Mouse (Mus musculus): ENCODE measurements around the gene Aup1. TPM values are rescaled to one million over a fixed set of nuclear protein-coding genes. Genes with fewer than 3 reads are reported as not detected.

Gene Aup1
- total and polyA plus RNA-seq, 3 experiments = 259 to 500 TPM; not detected in 1

DNA sequence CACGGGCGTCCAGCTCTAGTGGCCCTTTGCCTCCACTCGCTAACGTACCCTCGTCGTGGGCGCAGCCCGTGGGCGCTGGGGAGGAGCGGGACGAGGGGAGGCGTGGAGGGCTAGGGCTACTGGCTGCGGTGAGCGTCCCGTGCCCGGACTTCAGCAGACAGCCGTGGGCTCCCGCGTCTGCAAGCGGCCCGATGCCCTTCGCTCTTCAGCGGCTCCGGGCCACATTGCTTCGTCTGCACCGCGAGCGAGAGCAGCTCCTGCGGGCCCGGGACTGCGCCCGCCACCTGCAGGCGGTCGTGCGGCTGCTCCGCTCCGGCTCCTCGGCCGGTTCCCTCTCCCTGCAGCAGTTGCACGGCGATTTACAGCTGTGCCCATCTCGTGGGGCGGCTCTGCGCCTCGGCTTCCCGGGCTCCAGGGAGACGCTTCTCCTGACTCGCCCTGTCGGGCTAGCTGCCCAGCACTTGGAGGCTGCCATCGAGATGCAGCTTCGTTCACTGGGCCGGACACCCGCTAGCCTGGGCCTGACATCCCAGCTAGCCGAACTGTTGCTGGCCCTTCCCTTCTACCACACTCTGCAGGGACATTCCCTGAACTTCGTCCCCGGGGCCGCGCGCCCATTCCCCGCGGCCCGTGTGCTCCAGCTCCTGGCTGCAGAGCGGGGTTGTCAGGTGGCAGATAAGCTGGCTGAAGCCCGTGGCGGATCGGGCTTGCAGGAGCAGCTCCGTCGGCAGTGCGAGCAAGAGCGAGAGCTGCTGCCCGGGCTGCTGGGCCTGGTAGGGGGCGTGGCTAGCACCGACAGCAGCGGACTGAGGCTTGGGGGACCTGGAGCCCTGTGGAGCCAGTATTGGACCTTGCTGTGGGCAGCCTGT, 47.6 kb downstream of the Aup1 start (continued):
- TF ChIP-seq POLR2AphosphoS2 (IDR thresholded peaks at IDR 0.05; ENCODE audit: low read length) (no peak; the same call in 1 of the 2 replicates), ZMIZ1 (IDR thresholded peaks at IDR 0.05; ENCODE audit: low read depth, low read length) (no peak), NRF1 (IDR thresholded peaks at IDR 0.05; ENCODE audit: insufficient read depth, low read depth, low read length, poor library complexity, severe bottlenecking) (no peak), BHLHE40 (IDR thresholded peaks at IDR 0.05; ENCODE audit: borderline replicate concordance, low read depth, low read length) (no peak), ELF1 (IDR thresholded peaks at IDR 0.05; ENCODE audit: low read depth, low read length) (no peak), KAT2A (conservative IDR thresholded peaks at IDR 0.05; ENCODE audit: low read depth, low read length) (no peak), HCFC1 (IDR thresholded peaks at IDR 0.05; ENCODE audit: low read depth, low read length) (0 out of 2 replicates have a peak, but pooled peaks have one; percentile 25)

DNA sequence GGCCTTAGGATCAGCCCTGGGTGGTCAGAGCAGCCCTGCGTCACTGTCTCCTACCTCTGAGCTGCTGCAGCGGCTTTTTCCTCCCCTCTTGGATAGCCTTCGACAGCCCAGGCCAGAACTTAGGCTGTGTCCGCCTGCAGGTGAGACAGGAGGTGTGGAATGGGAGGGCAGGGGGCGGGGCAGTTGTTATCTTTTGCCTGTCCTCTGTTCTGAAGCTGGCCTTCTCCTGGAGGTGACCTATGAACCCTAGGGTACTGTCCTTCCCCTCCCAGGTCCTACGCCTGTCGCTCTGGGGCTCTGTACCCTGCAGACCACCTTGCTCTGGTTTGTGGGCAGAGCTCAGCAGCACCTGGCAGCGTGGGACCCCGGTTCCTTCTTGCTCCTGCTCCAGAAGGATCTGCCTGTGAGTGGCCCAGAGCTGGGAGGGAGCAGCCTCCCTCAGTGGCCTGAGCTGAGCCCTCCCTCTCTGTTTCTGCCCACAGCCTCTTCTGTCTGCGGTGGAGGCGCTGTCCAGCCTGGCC, 48.9 kb downstream of the Aup1 start:
- no peaks in the 10 kb centered on the region for H3K9me3 ChIP-seq (replicated peaks; ENCODE audit: insufficient read depth, low read length)
- no peak overlapping the region for H3K4me3 ChIP-seq (ENCODE audit: control insufficient read depth in 1 of 2, insufficient read depth in 1 of 2, low read depth in 2 of 2, low read length in 2 of 2)
- no peak for TF ChIP-seq MXI1 (IDR thresholded peaks at IDR 0.05; ENCODE audit: low read depth, low read length)
- TF ChIP-seq CHD1 (IDR thresholded peaks at IDR 0.05; ENCODE audit: low read depth, low read length) = no peak
- no peak for TF ChIP-seq CHD2 (IDR thresholded peaks at IDR 0.05; ENCODE audit: low read length)
- no peak for TF ChIP-seq ZNF384 (IDR thresholded peaks at IDR 0.05; ENCODE audit: low read depth, low read length)
- no peak for TF ChIP-seq ZKSCAN1 (IDR thresholded peaks at IDR 0.05; ENCODE audit: low read depth, low read length)
- TF ChIP-seq MYB (IDR thresholded peaks at IDR 0.05; ENCODE audit: low read depth, low read length) = no peak
- TF ChIP-seq MAZ (IDR thresholded peaks at IDR 0.05; ENCODE audit: low read depth, low read length) = no peak
- no peak for TF ChIP-seq UBTF (IDR thresholded peaks at IDR 0.05; ENCODE audit: borderline replicate concordance, insufficient read depth, low read depth, low read length)
- no peak for TF ChIP-seq JUND (IDR thresholded peaks at IDR 0.05; ENCODE audit: low read depth, low read length)
- TF ChIP-seq TCF12 (IDR thresholded peaks at IDR 0.05; ENCODE audit: low read depth, low read length) = no peak
- no peak for TF ChIP-seq CTCF (IDR thresholded peaks at IDR 0.05 in 2 of 3, conservative IDR thresholded peaks at IDR 0.05 in 1 of 3; ENCODE audit: control insufficient read depth in 1 of 3, insufficient read depth in 1 of 3, low read depth in 2 of 3, low read length in 3 of 3, poor library complexity in 1 of 3, severe bottlenecking in 1 of 3)
- TF ChIP-seq ETS1 (IDR thresholded peaks at IDR 0.05; ENCODE audit: low read depth, low read length) = no peak
- TF ChIP-seq GATA1 (IDR thresholded peaks at IDR 0.05; ENCODE audit: low read depth, low read length) = no peak
- TF ChIP-seq USF2 (IDR thresholded peaks at IDR 0.05; ENCODE audit: borderline replicate concordance in 1 of 2, insufficient read depth in 1 of 2, low read depth in 1 of 2, low read length in 2 of 2) = no peak
- H3K27ac ChIP-seq (ENCODE audit: control insufficient read depth, low read depth, low read length) = no peak overlapping the region
- H3K79me2 ChIP-seq (ENCODE audit: control insufficient read depth, insufficient read depth, low read length, poor library complexity) = peaks cover 12% of the 10 kb centered on the region
- H3K27me3 ChIP-seq (ENCODE audit: control insufficient read depth in 1 of 2, insufficient read depth in 2 of 2, low read length in 2 of 2) = no peaks in the 10 kb centered on the region
- DNase-seq (ENCODE audit: low read depth, low spot score) = no peak
- H3K4me1 ChIP-seq (ENCODE audit: control insufficient read depth in 1 of 2, insufficient read depth in 2 of 2, low read length in 2 of 2) = peaks cover 0 to 7% of the 10 kb centered on the region in 2 experiments; a peak in 3 of 4 replicates
- peak overlapping the region; percentile 76; the same call in 1 of the 2 replicates for H3K9ac ChIP-seq (ENCODE audit: control insufficient read depth, low read depth, low read length, poor library complexity, severe bottlenecking)
- H3K36me3 ChIP-seq (ENCODE audit: control insufficient read depth in 1 of 2, insufficient read depth in 2 of 2, low read length in 2 of 2) = peaks cover 1 to 8% of the 10 kb centered on the region in 2 experiments; a peak in 3 of 4 replicates
